In the genomic region with DNA sequence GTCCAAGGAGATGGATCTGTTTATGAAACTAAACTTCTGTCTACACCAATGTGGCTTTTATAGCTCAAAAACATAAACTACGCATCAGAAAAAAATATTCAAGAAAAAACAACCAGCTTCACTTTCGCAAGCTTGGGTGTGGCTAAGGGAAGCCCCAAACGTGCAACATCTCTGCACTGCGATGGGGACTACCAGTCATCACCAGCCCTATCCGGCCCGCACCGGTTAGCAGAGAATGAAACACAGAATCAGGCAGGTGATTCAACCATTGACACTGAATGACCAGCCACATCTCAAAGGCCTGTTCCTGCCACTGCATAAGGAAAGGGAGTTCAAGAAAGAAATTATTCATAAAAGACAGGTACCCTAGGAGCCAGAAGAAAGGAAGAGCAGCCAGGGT, we compare ENCODE assay signal across 21 mouse cellular contexts. TPM values are rescaled to one million over a fixed set of nuclear protein-coding genes. Genes with fewer than 3 reads are reported as not detected.
"Had no signal": no experiment of that assay in that cellular context is flagged by ENCODE, and none has a peak within 500 bp of the region (broad histone marks: within the 10 kb centered on the region; RNA-seq: fewer than 3 reads in every experiment).

No protein-coding gene starts in this region.

- H3K9me3 ChIP-seq: midbrain, embryonic 10.5 days; midbrain, embryonic 12.5 days; neural tube, embryonic 13.5 days; neural tube, embryonic 15.5 days had no signal

- DNase-seq: lung, adult 18-20 months; lung, embryonic 14.5 days; lung, postnatal 10 days; lung, postnatal 36 days; midbrain, embryonic 14.5 days; retina, postnatal 1 day; right cerebral cortex, adult 18-20 months; right cerebral cortex, postnatal 25 days; right cerebral cortex, postnatal 4 days; spleen, adult 18-20 months; thymus, adult 2 months; thymus, postnatal 25 days; thymus, postnatal 4 days had no signal

- ATAC-seq: midbrain, embryonic 16.5 days had no signal

- H3K27me3 ChIP-seq: midbrain, embryonic 12.5 days; neural tube, embryonic 13.5 days; neural tube, embryonic 15.5 days had no signal

- H3K36me3 ChIP-seq: midbrain, embryonic 10.5 days; midbrain, embryonic 12.5 days; neural tube, embryonic 13.5 days; neural tube, embryonic 15.5 days had no signal

- H3K4me3 ChIP-seq: midbrain, embryonic 10.5 days; midbrain, embryonic 12.5 days; myocyte; neural tube, embryonic 13.5 days; neural tube, embryonic 15.5 days had no signal

- H3K4me2 ChIP-seq: lung, embryonic 14.5 days; midbrain, embryonic 12.5 days; neural tube, embryonic 13.5 days; neural tube, embryonic 15.5 days had no signal

- H3K27ac ChIP-seq: macrophage; midbrain, embryonic 10.5 days; midbrain, embryonic 12.5 days; neural tube, embryonic 13.5 days; neural tube, embryonic 15.5 days had no signal

- H3K9ac ChIP-seq: lung, embryonic 14.5 days; midbrain, embryonic 12.5 days; neural tube, embryonic 13.5 days; neural tube, embryonic 15.5 days had no signal

RNA-seq across cellular contexts. Expression of a gene that starts 27.2 kb away (rescaled TPM):
- total RNA-seq: megakaryocyte-erythroid progenitor cell, adult 5-6 weeks had no signal
